Mouse (Mus musculus) embryonic fibroblast, embryonic 13.5 days (primary cell): ENCODE results near the gene Ifnar1.

Experiments
- CTCF ChIP-seq: IDR thresholded peaks from 2 replicates; pipeline ENCODE4 v1.5.1; 2011; ENCODE audit warnings: mild to moderate bottlenecking, control low read depth, low read length, moderate library complexity, borderline replicate concordance; ENCODE audit not compliant: insufficient read depth
- POLR2A ChIP-seq: IDR thresholded peaks from 2 replicates; pipeline ENCODE4 v1.6.1; 2011; ENCODE audit warnings: low read depth, mild to moderate bottlenecking, control low read depth, low read length, moderate library complexity

DNA sequence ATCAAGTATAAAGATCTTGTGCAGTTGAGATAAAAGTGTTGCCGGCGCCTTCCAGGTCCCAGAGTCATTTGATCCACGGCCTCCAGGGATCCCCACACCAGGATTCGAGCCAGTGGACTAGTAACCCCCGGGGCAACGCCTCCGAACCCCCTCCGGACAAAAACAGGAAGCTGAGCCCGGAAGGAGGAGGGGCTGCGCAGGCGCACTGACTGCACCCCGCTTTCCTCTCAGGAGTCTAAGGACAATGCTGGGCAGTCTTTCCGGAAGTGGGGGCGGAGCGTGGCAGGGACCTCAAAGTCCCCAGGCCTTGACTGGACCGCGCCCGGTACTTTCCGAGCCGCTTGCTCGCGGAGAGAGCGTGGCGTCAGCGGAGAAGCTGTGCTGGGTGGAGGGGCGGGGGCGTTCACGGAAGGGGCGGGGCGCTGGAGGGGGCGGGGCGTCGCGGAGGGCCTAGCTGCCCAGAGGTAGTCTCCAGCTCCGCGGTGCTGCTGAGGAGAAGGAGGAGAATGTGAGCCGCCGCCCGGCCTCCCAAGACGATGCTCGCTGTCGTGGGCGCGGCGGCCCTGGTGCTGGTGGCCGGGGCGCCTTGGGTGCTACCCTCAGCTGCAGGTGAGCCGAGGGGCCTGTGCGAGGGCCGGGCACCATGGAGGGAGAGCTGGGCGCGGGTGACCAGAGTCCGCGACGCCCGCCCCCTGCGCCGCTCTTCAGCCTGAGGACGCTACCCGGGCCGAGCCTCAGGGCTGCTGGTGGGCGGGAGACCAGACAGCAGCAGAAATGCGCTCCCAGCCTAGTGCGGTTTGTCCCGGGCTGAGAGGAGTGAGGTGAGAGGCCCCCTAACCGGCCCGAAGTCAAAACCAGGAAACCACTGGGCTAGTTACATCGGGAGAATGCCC, at the start of gene Ifnar1:
- TF ChIP-seq CTCF (no peak), POLR2A (peak; percentile 86)
